ENCODE assay signal across 11 mouse cellular contexts in genomic region chr15:97374085-97374844, GRCm38 (mm10).
DNase-seq lines count a peak whose midpoint lies in the region; ATAC-seq and TF ChIP-seq lines count a peak whose summit lies in the region.
"Had no signal": no experiment of that assay in that cellular context is flagged by ENCODE, and none has a peak within 500 bp of the region (broad histone marks: within the 10 kb centered on the region; RNA-seq: fewer than 3 reads in every experiment).

No protein-coding gene starts in this region.

- H3K27ac ChIP-seq in heart, embryonic 10.5 days = peak overlapping the region; percentile 84
- H3K27ac ChIP-seq in lung, postnatal 0 days (ENCODE audit: low read length) = no peak overlapping the region
- 0 out of 2 replicates have a peak overlapping the region, but pooled peaks have one; percentile 74 for H3K27ac ChIP-seq in bone marrow, adult 2 months (ENCODE audit: control insufficient read depth, insufficient read depth, low read depth, low read length, poor library complexity)
- H3K27ac ChIP-seq in liver, embryonic 14.5 days = no peak overlapping the region
- H3K27ac ChIP-seq in layer of hippocampus, adult 2 months = no peak overlapping the region
- H3K27ac ChIP-seq: forebrain, embryonic 15.5 days had no signal

- no peak for TF ChIP-seq EP300 in lung, postnatal 0 days (IDR thresholded peaks at IDR 0.05)
- no peak for TF ChIP-seq EP300 in liver, embryonic 14.5 days (IDR thresholded peaks at IDR 0.05; ENCODE audit: low read depth)

- H3K4me2 ChIP-seq in lung, postnatal 0 days (replicated peaks; ENCODE audit: low read depth, low read length) = peak overlapping the region; percentile 38
- H3K4me2 ChIP-seq in liver, embryonic 14.5 days (ENCODE audit: low read depth) = peak overlapping the region; percentile 70

- H3K4me3 ChIP-seq in heart, embryonic 10.5 days = peak overlapping the region; percentile 48; the same call in 1 of the 2 replicates
- H3K4me3 ChIP-seq in lung, postnatal 0 days (ENCODE audit: low read depth, low read length) = no peak overlapping the region
- H3K4me3 ChIP-seq in bone marrow, adult 2 months (replicated peaks; ENCODE audit: control insufficient read depth, low read depth, low read length) = no peak overlapping the region
- H3K4me3 ChIP-seq in liver, embryonic 14.5 days (ENCODE audit: insufficient read depth in 1 of 2, low read depth in 2 of 2, low read length in 2 of 2) = no peak overlapping the region
- H3K4me3 ChIP-seq in layer of hippocampus, adult 2 months = no peak overlapping the region

- no peaks in the 10 kb centered on the region for H3K36me3 ChIP-seq in heart, embryonic 10.5 days
- no peaks in the 10 kb centered on the region for H3K36me3 ChIP-seq in lung, postnatal 0 days (ENCODE audit: insufficient read depth, low read length)
- H3K36me3 ChIP-seq in liver, embryonic 14.5 days (replicated peaks; ENCODE audit: control insufficient read depth, insufficient read depth, low read depth) = no peaks in the 10 kb centered on the region
- H3K36me3 ChIP-seq: forebrain, embryonic 15.5 days; hindbrain, embryonic 10.5 days had no signal

- no peak for TF ChIP-seq POLR2A in bone marrow, adult 2 months (IDR thresholded peaks at IDR 0.05; ENCODE audit: borderline replicate concordance, control insufficient read depth, low read depth, low read length)

- H3K4me1 ChIP-seq in heart, embryonic 10.5 days = peaks cover 27% of the 10 kb centered on the region
- H3K4me1 ChIP-seq in lung, postnatal 0 days (ENCODE audit: insufficient read depth, low read depth, low read length) = peaks cover 11% of the 10 kb centered on the region; the same call in 1 of the 2 replicates
- H3K4me1 ChIP-seq in bone marrow, adult 2 months (ENCODE audit: control insufficient read depth, insufficient read depth, low read length) = peaks cover 2% of the 10 kb centered on the region; the same call in 1 of the 2 replicates
- H3K4me1 ChIP-seq in liver, embryonic 14.5 days (replicated peaks; ENCODE audit: control insufficient read depth in 2 of 2, insufficient read depth in 2 of 2, low read length in 1 of 2) = peaks cover 38 to 43% of the 10 kb centered on the region in 2 experiments

- 0 out of 2 replicates have a peak, but pooled peaks cover 4% of the 10 kb centered on the region for H3K27me3 ChIP-seq in heart, embryonic 10.5 days (ENCODE audit: insufficient read depth, poor library complexity, severe bottlenecking)
- H3K27me3 ChIP-seq in lung, postnatal 0 days (replicated peaks; ENCODE audit: insufficient read depth, low read length) = no peaks in the 10 kb centered on the region
- no peaks in the 10 kb centered on the region for H3K27me3 ChIP-seq in liver, embryonic 14.5 days (ENCODE audit: control insufficient read depth, insufficient read depth, low read length)
- H3K27me3 ChIP-seq: forebrain, embryonic 15.5 days had no signal

- no peak for TF ChIP-seq CTCF in lung, postnatal 0 days (IDR thresholded peaks at IDR 0.05)
- no peak for TF ChIP-seq CTCF in bone marrow, adult 2 months (IDR thresholded peaks at IDR 0.05; ENCODE audit: control insufficient read depth, insufficient read depth, low read length)
- no peak for TF ChIP-seq CTCF in liver, embryonic 14.5 days (IDR thresholded peaks at IDR 0.05; ENCODE audit: low read depth)
- no peak for TF ChIP-seq CTCF in layer of hippocampus, adult 2 months (conservative IDR thresholded peaks at IDR 0.05)

- H3K9ac ChIP-seq in lung, postnatal 0 days (replicated peaks; ENCODE audit: low read depth) = no peak overlapping the region
- H3K9ac ChIP-seq in liver, embryonic 14.5 days (replicated peaks) = no peak overlapping the region
- H3K9ac ChIP-seq: forebrain, embryonic 15.5 days had no signal

- DNase-seq in heart, embryonic 10.5 days (ENCODE audit: low spot score) = no peak
- no peak for DNase-seq in heart, postnatal 36 days
- DNase-seq in lung, postnatal 0 days (ENCODE audit: low spot score) = no peak
- no peak for DNase-seq in lung, postnatal 4 days
- no peak for DNase-seq in liver, embryonic 14.5 days (ENCODE audit: low read depth in 3 of 3, low spot score in 3 of 3)
- DNase-seq in ovary, adult 18-20 months (ENCODE audit: low spot score) = no peak
- DNase-seq in layer of hippocampus, adult 2 months (ENCODE audit: low spot score in 2 of 2) = no peak
- DNase-seq: kidney, postnatal 25 days had no signal

- WGBS in heart, embryonic 10.5 days = 50% methylated on average over 8 of the region's 8 CpGs
- 76% methylated on average over 8 of the region's 8 CpGs for WGBS in lung, postnatal 0 days
- WGBS in bone marrow, adult 2 months = 72% methylated on average over 8 of the region's 8 CpGs
- WGBS in liver, embryonic 14.5 days (ENCODE audit: insufficient replicate concordance) = 53% methylated on average over 8 of the region's 8 CpGs

- intact Hi-C loops in heart, postnatal 36 days (cut with DNase I) = loop anchor here (5.0 kb wide), 1 partner anchor 208 kb away; no protein-coding TSS in a partner anchor

- H3K9me3 ChIP-seq in heart, embryonic 10.5 days = no peaks in the 10 kb centered on the region
- no peaks in the 10 kb centered on the region for H3K9me3 ChIP-seq in lung, postnatal 0 days (ENCODE audit: low read length)
- H3K9me3 ChIP-seq in liver, embryonic 14.5 days (ENCODE audit: control insufficient read depth, low read length) = no peaks in the 10 kb centered on the region
- H3K9me3 ChIP-seq: forebrain, embryonic 15.5 days; hindbrain, embryonic 10.5 days had no signal

- ATAC-seq in lung, postnatal 0 days = no peak
- no peak for ATAC-seq in liver, embryonic 14.5 days (ENCODE audit: insufficient read depth)
- ATAC-seq: forebrain, embryonic 15.5 days had no signal

Comparison
In these comparisons a context has a peak if more than half of its experiments do, and no peak if none do; other contexts are left out.
1. H3K27ac ChIP-seq: peak in heart, embryonic 10.5 days (single experiment) and bone marrow, adult 2 months (single experiment); none in lung, postnatal 0 days (single experiment), liver, embryonic 14.5 days (single experiment) and layer of hippocampus, adult 2 months (single experiment).